Mouse (Mus musculus) adrenal gland (tissue): Measurements from ENCODE around the gene Nptxr.
"Not testable (repeated sequence)": the region's sequence is repeated elsewhere in the genome, so short reads cannot be mapped to it uniquely, and the experiment has no call there.

Experiments
- intact Hi-C: fragments of 180-260 bp; cut with DNase I; formaldehyde crosslinking; loops from one replicate; pipeline ENCODE4 v1.15.1; 2025

Nptxr gene

DNA sequence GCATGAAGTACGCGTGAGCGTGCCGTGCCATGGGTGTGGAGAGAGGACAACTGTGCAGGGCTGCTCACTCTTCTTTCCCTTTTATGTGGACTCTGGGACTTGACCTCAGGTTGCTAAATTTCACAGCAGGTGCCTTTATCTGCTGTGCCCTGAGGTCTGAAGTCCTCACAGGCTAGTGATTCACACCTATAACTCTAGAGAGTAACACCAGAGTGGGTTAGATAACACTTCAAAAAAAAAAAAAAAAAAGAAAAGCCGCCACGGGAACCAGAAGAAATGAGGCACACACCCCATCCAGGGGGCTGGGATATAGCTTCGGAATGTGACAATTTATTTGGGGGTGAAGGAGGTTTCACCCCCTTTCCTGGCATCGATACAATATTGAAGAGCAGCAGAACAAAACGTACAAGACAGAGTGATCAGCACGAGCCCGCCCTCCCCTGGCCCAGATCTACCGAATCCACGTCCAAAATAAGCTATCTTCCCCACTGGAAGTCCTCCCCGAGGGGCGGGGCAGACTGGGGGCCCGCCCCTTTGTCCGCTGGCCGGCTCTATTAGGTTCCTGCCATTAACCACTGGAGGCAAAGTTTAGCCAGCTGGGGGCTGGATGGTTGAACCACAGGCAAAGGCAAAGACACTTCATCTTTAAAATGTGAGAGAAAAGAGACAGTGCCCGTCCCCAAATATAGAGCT lies 19.2 kb upstream of the Nptxr start:
- intact Hi-C loops, result no loop called here

DNA sequence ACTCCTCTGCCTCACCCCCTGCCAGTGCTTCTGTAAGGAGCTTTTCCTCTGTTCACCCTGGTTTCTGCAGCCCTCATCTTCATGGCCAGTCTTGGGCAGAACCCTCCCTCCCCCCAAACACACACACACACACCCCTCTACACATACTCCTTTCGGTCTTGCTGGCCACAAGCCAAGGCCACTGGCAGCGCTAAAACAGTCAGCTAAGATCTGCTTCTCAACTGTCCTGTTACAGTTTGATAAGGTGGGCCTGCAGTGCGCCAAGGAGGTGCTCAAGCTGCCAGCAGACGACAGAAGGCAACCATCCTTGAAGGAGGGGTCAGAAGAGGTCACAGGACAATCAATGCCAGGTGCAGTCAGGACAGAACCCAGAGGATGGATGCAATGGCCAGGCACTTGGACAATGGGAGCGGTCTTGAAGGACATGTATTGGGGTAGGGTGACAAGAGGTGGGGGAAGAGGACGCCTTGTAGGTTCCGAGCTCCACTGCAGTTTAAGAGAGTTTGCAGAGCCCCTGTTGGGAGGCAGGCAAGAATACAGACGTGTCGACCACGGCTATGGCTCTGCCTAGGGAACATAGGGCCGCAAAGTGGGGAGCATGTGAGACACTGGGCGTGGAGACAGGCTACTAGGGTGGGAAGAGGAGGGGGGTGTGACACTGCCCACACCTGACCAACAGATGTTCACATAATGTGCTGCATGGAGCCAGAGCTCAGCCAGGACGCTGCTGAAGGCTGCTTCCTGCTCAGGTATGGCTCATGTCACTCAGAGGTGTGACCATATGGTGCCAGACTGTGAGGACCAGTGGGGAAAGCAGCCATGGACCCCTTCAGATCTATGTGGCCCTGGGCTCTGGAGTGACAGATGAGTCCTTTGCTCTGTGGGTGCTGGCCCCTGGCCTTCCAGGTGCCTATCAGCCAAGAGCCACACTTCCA lies 18.0 kb upstream of the Nptxr start:
- intact Hi-C loops, result no loop called here

DNA sequence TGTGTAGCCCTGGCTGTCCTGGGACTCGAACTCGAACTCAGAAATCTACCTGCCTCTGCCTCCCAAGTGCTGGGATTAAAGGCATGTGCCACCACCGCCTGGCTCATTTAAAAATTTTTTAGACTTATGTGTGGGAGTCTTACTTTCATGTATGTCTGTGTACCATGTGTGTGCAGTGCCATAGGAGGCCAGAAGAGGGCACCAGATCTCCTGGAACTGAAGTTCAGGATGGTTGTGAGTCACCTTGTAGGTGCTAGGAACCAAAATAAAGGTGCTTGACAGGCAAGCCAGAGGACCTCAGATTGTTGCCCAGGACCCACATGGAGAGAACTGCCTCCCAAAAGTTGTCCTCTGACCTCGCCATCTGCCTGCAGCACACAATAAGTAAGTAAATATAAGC lies 13.8 kb upstream of the Nptxr start:
- intact Hi-C loops, result no loop called here

DNA sequence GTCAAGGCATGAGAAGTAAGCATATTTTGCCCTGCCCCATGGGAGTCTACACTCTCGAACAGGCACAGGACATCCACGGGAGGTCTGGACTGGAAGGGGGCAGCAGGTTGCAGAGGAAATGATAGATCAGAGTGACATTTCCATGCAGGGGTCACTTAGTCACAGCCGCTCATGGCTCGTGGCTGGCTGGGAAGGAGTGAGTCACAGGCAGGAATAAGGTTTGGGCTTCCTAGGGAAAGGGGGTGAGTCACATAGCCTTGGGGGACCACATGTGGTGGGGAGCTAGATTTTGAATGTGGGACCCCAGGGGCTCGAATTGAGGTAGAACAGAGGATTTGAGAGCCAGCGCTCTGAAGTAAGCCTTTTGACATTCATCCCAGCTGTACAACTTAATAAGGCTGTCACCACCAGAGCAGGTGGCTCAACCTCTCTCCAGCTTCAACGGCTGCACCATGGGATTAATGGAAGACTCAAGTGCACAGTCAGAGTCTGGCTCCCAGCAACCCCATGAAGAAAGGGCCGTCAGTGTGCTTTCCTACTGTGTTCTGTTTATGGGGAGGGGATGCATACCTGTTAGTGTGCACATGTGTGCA lies 9.2 kb upstream of the Nptxr start:
- intact Hi-C loops, result no loop called here

DNA sequence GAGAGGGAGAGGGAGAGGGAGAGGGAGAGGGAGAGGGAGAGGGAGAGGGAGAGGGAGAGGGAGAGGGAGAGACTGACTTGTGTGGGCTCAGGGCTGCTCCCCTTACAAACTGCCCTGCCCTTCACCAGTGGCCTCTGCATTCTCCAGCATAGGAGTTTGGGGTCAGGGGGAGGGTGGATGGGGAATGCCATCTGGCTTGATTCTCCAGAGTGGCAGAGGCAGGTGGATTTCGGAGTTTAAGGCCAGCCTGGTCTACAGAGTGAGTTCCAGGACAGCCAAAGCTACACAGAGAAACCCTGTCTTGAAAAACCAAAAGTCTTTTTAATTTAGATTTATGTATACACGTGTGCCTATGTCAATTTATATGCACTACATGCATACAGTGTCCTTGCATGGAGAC lies 8.3 kb upstream of the Nptxr start:
- intact Hi-C loops, result not testable (repeated sequence)

DNA sequence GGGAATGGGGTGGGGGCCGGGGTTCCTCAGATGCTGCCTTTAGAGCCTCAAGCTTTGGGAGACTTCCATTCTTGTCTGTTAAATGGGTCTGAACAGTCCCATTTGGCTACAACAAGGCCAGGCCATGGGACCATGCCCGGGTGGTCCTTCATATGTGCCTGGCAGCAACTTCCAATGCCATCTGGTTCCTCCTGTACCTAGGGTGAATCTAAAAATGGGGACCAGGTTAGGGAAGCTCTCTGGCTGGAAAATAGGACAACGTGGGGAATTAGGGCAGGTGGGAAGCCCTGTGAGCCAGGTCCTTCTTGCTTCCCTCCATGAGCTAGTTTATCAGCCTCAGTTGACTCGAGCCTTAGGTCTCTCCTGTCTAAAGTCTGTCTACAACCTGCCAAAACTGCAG lies 6.4 kb upstream of the Nptxr start:
- intact Hi-C loops, result no loop called here

DNA sequence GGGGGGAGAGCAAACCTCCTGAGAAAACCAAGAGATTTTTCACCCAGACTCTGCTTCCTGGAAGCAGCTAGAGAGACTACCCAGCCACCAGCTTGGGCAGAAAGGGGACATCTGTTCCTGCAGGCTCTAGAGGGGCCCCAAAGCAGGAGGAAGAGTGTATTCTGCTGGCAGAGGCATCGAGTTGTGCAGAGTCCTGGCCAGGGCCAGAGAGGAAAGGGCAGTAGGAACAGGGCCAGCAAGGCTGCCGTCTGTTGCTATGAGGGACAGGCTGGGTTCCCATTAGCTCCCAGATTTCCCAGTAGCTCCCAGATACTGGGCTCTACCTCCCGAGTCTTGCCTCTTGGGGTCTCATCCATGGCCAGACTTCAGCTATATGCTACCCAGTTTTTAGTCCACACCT lies 5.5 kb upstream of the Nptxr start:
- intact Hi-C loops, result no loop called here

DNA sequence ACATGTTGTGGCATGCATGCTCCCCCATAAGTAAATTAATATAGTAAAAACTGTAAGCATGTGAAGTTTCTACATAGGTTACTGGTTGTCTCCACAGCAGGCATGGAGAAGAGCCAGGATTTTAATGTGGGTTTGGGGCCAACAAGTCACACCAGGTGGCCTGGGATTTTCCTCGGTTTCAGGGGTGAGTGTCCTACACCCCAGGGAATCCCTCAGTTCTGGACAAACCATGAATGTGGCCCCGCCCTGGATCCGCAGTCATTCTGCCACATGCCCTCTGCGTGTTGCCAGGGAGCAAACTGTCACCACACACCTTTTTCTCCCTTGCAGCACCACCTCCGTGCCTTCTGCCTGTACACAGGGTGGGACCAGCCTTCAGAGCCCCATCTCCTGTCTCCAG lies 4.1 kb upstream of the Nptxr start:
- intact Hi-C loops, result loop anchor here (5.0 kb wide), 1 partner anchor 51 kb away; no protein-coding TSS in a partner anchor

DNA sequence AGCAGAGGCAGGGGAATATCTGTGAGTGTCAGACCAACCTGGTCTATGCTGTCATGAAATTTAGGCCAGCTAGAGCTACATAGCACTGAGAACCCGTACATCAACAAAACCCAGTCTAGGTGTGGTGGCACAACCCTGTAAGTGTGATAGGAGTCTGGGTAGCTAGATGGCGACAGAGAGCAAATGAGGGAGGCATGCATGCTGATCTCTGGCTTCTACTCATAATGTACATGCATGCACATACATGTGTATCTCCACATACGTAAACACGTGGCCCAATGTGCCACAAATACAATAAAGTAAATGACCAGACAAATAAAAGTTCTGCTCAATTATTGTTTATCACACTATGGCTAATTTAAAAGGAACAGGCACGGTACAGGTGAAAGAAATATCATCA lies 3.5 kb upstream of the Nptxr start:
- intact Hi-C loops, result loop anchor here (5.0 kb wide), 1 partner anchor 51 kb away; no protein-coding TSS in a partner anchor

DNA sequence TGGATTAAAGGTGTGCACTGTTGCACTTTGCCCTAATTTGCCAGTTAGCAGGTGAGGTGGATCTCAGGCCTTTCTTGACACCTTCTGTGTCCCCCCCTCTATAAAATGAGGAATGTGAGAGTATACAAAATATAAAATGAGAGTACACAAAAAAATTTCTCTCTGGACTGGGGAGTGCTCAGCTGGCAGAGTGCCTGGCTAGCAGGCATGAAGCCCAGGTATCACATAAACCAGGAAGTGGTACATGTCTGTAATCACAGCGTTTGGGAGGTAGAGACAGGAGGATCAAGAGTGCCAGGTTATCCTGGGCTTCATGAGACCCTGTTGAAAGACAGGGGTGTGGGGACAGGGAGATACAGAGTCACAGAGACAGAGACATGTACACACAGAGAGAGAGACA lies 2.5 kb upstream of the Nptxr start:
- intact Hi-C loops, result loop anchor here (5.0 kb wide), 1 partner anchor 50 kb away; no protein-coding TSS in a partner anchor

DNA sequence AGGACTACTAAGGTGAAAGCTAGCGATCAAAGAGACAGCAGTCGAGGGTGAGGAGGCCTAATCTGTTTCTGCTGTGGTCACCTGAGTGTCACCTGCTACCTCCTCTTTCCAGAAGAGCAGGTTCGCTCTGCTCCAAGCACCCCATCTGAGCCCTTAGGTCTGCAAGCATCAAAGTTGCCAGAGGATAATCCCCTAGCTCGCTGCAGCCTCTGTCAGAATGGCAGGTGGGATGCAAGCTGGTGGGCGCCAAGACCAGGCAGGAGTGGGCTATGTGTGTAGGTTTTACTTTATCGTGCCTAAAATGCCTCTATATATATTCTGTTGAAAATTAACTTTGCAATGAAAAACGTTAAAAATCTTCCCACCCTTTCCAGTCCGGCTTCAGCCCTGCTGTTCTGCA lies 680 bp upstream of the Nptxr start:
- intact Hi-C loops, result loop anchor here (5.0 kb wide), 1 partner anchor 48 kb away; no protein-coding TSS in a partner anchor

DNA sequence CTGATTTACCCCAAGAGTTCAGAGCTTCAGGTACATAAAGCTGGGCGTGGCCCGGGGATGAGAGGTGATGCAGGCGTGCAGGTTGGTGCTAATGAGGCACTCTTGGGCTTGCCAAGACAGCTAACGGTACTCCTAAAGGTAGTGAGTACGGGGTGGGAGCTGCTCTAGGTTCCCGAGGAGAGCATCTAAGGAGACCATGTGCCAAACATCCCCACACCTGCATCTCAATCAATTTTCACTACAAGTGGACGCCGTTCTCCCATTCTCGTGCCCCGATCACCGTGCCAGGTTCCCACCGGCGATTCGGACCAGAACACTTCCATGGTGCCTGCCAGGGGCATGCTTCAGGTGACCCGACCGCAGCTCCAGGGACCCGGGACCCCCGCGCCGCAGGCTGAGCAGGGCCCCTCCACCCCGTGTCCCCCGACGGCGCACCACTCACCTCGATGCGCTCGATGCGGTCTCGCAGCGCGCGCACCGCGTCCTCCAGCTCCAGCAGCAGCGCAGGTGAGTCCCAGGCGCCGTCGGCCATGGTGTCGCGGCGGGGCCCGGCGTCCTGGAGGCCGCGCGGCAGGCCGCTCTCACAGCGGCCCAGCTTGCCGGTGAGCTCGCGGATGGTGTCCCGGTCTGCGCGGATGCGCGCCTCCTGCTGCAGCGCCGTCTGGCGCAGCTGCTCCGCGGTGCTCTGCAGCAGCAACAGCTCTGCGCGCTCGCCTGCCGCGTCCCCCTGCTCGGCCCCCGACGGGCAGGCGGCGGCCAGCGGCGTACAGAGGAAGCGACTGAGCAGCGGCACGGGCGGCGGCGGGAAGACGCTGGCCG lies 824 bp downstream of the Nptxr start:
- intact Hi-C loops, result no loop called here

DNA sequence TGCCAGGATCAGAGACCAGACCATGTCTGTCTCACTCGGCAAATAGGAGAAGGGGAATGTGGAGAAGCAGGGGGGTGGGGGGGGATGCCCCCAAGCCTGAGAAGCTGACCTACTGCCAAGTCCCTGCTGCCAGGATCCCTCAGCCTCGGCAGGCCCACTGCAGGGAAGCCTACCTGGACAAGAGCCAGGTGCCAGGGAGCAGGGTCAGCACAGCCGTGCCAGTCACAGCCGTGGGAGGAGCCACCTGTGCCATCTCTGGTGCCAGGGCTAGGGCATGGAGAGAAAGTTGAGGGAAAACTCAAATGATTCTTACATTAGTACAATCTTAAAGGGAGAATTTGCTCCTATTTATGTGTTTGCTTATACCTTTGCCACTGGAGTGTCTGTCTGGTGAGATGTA lies 2.3 kb downstream of the Nptxr start:
- intact Hi-C loops, result no loop called here

DNA sequence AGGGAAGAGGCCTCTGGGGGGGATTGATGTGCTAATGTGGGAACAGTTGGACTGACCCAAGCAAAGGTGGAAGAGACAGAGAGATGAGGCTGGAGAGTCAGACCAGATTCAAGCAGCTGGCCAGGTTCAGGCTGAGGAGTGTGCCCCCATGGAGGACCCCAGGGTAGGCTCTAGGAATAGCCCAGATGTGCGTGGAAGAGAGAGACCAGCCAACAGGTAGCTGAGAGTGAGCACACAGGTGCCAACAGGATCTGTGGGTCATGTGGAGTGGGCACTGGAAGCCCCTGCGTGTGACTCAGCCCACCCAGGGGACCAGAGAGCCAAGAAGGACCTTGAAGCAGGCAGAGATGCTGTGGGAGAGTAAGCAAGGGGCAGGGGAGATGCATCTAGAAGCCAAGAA lies 2.9 kb downstream of the Nptxr start:
- intact Hi-C loops, result no loop called here

DNA sequence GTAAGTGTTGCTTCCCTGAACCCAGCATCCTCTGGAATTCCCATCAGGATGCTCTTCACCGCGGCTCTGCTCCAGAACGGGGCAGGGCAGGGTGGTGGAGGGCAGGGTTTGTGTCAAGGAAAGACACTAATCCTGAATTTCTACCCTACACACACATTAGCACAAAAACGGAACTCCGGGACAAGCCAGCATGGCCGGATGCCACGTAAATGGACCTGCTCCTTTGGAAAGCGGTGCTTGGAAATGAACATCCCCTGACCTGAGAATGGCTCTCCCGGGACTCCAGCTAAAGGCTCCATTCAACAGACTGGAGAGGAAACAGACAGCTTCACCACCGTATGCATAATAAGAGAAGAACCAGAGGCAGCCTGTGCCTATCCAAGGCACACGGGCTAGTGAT lies 3.9 kb downstream of the Nptxr start:
- intact Hi-C loops, result no loop called here

DNA sequence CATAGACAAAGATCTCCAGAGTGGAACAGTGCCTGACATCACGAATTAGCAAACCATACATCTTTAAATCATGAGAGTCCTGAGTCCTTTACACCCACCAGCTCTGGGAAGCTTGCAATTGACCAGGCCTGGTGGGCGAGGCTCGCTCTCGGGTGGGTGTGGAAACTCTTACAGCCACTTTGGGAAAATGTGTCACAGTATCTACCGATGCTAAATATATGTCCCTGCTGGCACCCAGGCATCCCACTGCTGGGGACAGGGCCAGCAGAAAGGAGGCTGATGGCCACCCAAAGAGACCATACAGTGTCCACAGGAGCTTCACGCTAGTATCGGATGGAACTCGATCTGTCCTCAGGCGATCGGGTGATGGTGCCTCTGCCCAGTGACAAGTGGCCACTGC lies 6.0 kb downstream of the Nptxr start:
- intact Hi-C loops, result no loop called here

DNA sequence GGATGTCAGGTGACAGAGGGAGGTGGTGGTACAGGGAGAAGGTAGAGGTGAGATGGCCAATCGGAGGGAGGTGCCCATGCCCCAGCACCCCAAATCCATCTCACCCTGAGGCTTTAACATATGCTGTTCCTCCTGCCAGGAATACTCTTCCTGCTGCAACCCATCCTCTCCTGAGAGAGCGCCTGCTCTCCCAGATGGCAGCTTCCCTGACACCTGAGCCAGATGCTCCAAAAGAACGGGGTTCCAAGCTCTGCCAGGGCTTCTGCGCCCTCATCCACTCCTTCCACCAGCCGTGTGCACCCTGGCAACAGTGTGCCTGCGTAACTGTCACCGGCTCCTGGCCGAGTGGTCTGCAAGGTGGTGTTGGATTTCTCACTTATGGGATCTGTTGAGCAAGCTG lies 6.9 kb downstream of the Nptxr start:
- intact Hi-C loops, result no loop called here

DNA sequence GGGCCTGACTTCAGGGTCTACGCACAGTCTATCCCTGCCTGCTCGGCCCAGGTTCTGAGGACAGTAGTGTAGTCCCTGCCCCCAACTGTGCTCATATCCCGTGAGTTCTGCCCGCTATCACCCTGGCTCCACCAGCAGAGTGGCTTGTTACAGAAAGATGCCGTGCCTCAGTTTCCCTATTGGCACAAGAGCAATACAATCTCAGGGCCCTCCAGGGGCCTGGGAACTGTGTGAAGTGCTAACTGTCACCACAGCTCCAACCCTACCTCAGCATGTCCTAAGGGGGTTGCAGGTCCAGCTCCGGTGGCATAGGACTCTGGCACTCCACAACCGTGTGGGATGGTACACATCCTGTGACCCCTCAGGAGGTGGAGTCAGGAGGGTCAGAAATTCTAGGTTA lies 7.5 kb downstream of the Nptxr start:
- intact Hi-C loops, result no loop called here

DNA sequence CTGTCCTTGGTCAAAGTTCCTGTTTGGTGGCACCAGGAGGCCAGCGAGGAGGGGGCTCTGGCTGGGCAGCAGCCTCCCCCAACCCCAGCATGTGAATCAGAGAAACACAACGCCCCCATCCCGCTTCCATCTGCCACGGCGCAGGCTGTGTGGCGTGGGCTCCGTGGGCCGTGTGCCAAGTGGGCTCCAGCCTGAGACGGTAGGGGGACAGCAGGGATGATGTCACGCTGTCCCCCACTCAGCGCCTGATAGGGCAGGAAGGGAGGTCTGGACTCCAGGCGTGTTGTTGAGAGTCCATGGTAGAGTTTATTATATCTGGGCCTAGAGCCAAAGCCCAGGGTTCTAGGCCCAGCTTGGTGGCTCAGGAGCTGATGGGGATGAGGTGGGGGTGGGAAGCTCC lies 8.3 kb downstream of the Nptxr start:
- intact Hi-C loops, result no loop called here

DNA sequence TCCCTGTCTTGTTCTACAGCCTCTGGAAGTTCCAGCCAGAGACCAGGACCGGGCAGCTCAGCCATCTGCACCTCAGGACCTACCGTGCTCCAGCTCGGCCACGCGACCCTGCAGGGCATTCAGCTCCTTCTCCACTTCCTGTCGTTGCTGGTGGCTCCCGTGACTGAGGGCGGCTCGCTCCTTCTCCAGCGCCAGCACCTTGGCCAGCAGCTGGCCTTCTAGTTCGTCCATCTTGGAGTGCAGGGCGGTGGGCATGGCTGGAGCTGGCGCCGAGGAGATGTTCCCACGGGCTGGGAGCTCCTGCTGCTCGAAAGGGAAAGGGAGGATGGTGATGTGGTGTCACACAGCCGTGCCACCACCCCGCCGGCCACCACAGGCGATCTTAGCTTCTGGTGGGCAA lies 10.4 kb downstream of the Nptxr start:
- intact Hi-C loops, result no loop called here

DNA sequence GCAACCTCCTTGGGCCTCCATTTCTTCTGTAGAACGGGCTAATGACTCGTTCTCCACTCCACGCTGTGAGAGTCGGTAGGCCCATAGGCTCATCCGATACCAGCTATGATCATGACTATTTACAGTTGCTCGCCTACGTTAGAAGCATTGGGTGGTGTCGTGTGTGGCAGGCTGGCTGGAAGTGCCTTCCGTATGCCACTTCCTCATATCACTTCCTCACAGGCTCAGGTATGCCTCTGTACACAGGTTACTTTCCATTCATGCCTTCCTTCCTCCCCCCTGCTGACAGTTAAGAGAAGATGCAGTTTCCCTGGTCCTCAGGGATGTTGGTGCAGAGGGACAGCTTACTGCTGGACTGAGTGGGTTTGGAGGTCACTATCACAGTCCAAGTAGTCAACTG lies 11.5 kb downstream of the Nptxr start:
- intact Hi-C loops, result no loop called here
